Mouse (Mus musculus) liver, postnatal 0 days (tissue): ENCODE results near the gene Fmod. TPM values are rescaled to one million over a fixed set of nuclear protein-coding genes. Genes with fewer than 3 reads are reported as not detected.

ENCODE experiments used
- ATAC-seq: fragments of 200-750 bp; cut with Nextera tagmentation; 2 replicates; pipeline ENCODE4 v1.8.0; 2017; ENCODE audit warnings: mild to moderate bottlenecking, moderate library complexity
- DNase-seq: peaks from one replicate; pipeline ENCODE4 v3.0.0-alpha.2; 2016
- H3K27ac ChIP-seq: fragments of 300-500 bp; sonication (generic); 2 replicates; pipeline ENCODE4 v1.5.1; 2014; ENCODE audit warnings: antibody characterized with exemption, moderate library complexity, mild to moderate bottlenecking, low read depth
- H3K27me3 ChIP-seq: fragments of 300-500 bp; sonication (generic); 2 replicates; pipeline ENCODE4 v1.6.1; 2014; ENCODE audit warnings: low read length, control low read depth, mixed read lengths; ENCODE audit not compliant: insufficient read depth
- H3K36me3 ChIP-seq: fragments of 300-500 bp; sonication (generic); replicated peaks from 2 replicates; pipeline ENCODE4 v1.6.1; 2014; ENCODE audit warnings: mild to moderate bottlenecking, control low read depth, low read length, moderate library complexity, mixed read lengths; ENCODE audit not compliant: insufficient read depth
- H3K4me1 ChIP-seq: fragments of 300-500 bp; sonication (generic); 2 replicates; pipeline ENCODE4 v1.6.1; 2014; ENCODE audit warnings: antibody characterized with exemption, mild to moderate bottlenecking, control low read depth; ENCODE audit not compliant: insufficient read depth
- H3K4me2 ChIP-seq: fragments of 300-500 bp; sonication (generic); 2 replicates; pipeline ENCODE4 v1.6.1; 2014; ENCODE audit warnings: low read depth, mild to moderate bottlenecking, low read length, moderate library complexity, mixed read lengths
- H3K4me3 ChIP-seq: fragments of 300-500 bp; sonication (generic); 2 replicates; pipeline ENCODE4 v1.5.1; 2014; ENCODE audit warnings: low read depth, low read length
- H3K9ac ChIP-seq: fragments of 300-500 bp; sonication (generic); replicated peaks from 2 replicates; pipeline ENCODE4 v1.6.1; 2014; ENCODE audit warnings: mild to moderate bottlenecking, moderate library complexity
- H3K9me3 ChIP-seq: fragments of 300-500 bp; sonication (generic); 2 replicates; pipeline ENCODE4 v1.6.1; 2016; ENCODE audit warnings: mild to moderate bottlenecking, control low read depth, low read length, mixed read lengths
- CTCF ChIP-seq: sonication (generic); IDR thresholded peaks from 2 replicates; pipeline ENCODE4 v1.5.1; 2016; ENCODE audit warnings: antibody characterized with exemption, low read depth
- EP300 ChIP-seq: IDR thresholded peaks from 2 replicates; pipeline ENCODE4 v1.6.1; 2016; ENCODE audit warnings: antibody characterized with exemption, low read depth, mild to moderate bottlenecking
- WGBS: fragments of 180-500 bp; shearing (Covaris S2); extraction: QIAGEN DNeasy Blood & Tissue Kit; methylation state at CpG from one replicate; pipeline ENCODE4 v1.1.7; 2014; ENCODE audit not compliant: insufficient replicate concordance; 5-methylcytosine and 5-hydroxymethylcytosine counted together
- polyA plus RNA-seq: library from polyadenylated mRNA; unstranded; fragments of >200 nt; fragmentation: Nextera tagmentation; extraction: Ambion mirVana; gene quantifications from 2 replicates; pipeline ENCODE4 v1.2.1, GENCODE M21; 2015

Fmod gene
- polyA plus RNA-seq, 1 experiment from 2014 or later: 1.6 TPM

DNA sequence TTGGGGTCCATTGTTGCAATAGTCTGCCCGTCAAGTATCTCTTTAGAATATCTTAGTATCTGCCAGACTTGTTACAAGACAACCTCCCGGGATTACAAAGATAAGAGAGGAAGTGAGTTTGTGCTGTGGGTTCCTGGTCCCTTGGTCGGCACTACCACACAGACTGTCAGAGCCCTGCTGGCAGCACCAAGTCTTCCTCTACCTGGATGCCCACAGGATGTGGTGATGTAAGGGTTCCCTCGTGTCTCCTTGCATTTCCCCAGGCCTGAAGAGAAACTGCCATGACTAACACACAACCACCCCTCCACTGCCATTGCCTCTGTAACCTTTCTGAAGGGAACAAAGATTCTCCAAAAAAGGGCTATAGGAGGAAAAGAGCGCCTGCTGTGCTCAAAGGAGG lies 11.1 kb upstream of the Fmod start:
- no peak overlapping the region for H3K9ac ChIP-seq
- no peak overlapping the region for H3K4me2 ChIP-seq
- no peaks in the 10 kb centered on the region for H3K9me3 ChIP-seq
- no peak overlapping the region for H3K27ac ChIP-seq
- TF ChIP-seq EP300 (no peak), CTCF (no peak)
- H3K36me3 ChIP-seq: no peaks in the 10 kb centered on the region
- ATAC-seq (no peak), DNase-seq (no peak)
- H3K27me3 ChIP-seq: no peaks in the 10 kb centered on the region
- H3K4me1 ChIP-seq: no peaks in the 10 kb centered on the region
- H3K4me3 ChIP-seq: no peak overlapping the region
- 31% methylated on average over 5 of the region's 5 CpGs for WGBS

DNA sequence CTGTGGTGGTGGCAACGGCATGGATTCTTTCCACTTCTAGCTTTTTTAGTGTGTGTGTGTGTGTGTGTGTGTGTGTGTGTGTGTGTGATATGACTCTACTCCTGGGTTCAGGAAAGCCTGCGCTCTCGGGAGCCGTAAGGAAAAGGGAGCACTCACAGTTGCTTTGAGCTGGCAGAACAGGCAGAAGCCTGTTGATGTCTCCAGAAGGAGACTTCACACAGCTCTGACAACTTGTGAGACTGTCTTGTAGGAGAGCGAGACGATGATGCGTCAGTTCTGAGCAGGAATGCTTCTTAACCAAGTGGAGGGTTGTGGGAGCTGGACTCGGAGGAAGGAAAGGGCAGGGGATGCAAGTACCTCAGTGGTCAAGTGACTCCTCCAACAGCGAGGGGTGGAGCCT lies 10.3 kb upstream of the Fmod start:
- DNase-seq (no peak), ATAC-seq (no peak)
- no peak overlapping the region for H3K4me3 ChIP-seq

DNA sequence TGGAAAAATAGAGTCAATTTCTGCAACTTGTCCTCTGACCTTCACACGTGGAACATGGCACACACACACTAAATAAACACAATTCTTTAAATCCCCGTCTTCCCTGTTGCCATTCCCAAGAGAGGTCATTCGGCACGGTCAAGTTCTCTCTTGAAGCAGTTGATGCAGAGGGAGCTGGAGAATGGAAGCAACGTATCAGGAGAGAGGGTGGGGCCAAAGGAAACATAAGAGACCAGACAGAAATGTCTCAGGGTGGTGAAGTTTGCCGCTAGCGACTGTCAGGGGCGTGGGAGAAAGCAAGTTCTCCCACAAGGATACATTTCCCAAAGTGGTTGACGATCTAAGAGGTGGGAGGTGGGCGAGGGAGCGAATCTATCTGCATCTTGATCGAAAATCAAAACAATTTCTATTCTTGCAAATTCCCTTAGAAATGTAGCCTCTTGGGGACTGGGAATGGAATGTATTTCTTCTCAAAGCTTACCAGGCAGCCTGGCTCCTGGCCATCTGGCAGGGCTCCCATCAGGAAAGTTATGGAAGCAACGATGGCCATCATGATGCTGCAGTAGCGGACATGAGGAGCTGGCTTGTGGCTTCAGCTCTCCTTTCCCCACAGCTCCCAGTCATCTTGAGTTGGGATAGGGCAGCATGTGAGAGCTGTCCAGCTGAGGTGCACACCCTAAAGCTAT lies 8.8 kb upstream of the Fmod start:
- H3K9me3 ChIP-seq: no peaks in the 10 kb centered on the region
- ATAC-seq: no peak
- 80% methylated on average over 14 of the region's 14 CpGs for WGBS
- no peak overlapping the region for H3K27ac ChIP-seq
- H3K36me3 ChIP-seq: no peaks in the 10 kb centered on the region
- no peak overlapping the region for H3K4me2 ChIP-seq
- H3K9ac ChIP-seq: no peak overlapping the region
- no peaks in the 10 kb centered on the region for H3K27me3 ChIP-seq
- DNase-seq: no peak
- H3K4me3 ChIP-seq: no peak overlapping the region
- no peaks in the 10 kb centered on the region for H3K4me1 ChIP-seq
- TF ChIP-seq EP300: no peak
- no peak for TF ChIP-seq CTCF

More for the DNA sequence above, 10.3 kb upstream of the Fmod start:
- no peak overlapping the region for H3K4me2 ChIP-seq
- no peaks in the 10 kb centered on the region for H3K9me3 ChIP-seq
- TF ChIP-seq CTCF (no peak), EP300 (no peak)
- H3K4me1 ChIP-seq: no peaks in the 10 kb centered on the region
- H3K27ac ChIP-seq: no peak overlapping the region
- no peaks in the 10 kb centered on the region for H3K27me3 ChIP-seq
- no peaks in the 10 kb centered on the region for H3K36me3 ChIP-seq
- H3K9ac ChIP-seq: no peak overlapping the region
- WGBS: 79% methylated on average over 9 of the region's 9 CpGs

DNA sequence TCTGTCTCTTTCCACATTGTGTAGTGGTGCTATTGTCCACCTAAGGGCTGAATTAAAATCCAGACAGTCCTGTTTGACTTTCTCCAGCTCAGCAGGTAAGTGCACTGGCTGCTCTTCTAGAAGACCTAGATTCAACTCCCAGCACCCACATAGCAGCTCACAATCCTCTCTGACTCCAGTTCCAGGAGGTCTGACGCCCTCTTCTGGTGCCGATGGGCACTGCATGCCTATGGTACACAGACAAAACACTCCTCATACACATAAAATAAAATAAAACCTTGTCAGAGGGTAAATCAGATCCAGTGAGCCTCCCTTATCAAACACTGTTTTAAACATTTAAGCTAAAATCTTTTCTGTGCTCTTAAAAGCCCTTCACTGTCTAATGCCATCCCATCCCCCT lies 562 bp upstream of the Fmod start:
- Histone ChIP-seq H3K4me2 (no peak overlapping the region), H3K9me3 (no peaks in the 10 kb centered on the region), H3K27ac (no peak overlapping the region), H3K36me3 (no peaks in the 10 kb centered on the region), H3K4me3 (no peak overlapping the region), H3K9ac (no peak overlapping the region), H3K27me3 (no peaks in the 10 kb centered on the region), H3K4me1 (no peaks in the 10 kb centered on the region)
- DNase-seq (no peak), ATAC-seq (no peak)
- 58% methylated on average over 2 of the region's 2 CpGs for WGBS
- TF ChIP-seq EP300 (no peak), CTCF (peak; percentile 46)

DNA sequence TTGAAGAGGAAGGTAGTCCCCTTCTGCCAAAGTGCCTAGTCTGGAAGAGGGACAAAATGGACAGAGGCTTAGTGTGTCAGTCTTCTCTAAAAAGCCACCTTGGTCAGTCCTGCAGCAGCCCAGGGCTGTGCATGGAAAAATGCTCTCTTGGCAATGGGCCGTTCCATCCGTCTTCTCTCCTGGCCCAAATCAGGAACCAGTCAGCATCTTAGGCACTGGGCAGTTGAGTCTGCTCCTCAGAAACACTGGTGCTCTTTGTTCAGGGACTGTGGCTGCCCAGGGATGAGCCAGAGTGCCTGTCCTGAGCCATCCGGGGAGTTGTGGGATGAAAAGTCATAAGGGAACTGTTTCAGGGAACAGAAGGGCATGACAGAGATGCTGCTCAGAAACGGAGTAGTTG lies 1.3 kb downstream of the Fmod start:
- no peak for ATAC-seq
- TF ChIP-seq CTCF (no peak), EP300 (no peak)
- 76% methylated on average over 4 of the region's 4 CpGs for WGBS

DNA sequence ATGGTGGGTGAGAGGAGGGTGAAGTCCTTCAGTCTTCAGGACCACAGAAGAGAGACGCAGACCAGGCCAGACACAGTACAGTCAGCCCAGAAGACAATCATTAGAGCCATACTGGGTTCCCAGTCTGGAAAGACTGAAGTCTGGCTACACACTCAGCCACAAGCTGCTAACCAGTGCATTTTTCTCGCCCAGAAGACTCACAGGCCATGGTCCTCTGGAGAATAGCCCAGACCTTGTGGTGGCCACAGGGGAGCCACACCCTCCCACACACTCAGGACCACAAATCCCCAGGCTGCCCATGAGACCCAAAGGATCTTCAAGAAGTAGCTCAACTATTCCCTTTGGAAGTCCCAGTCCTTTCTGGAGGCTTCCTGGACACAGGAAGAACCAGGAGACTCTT lies 2.3 kb downstream of the Fmod start:
- Histone ChIP-seq H3K36me3 (no peaks in the 10 kb centered on the region), H3K27ac (no peak overlapping the region), H3K4me3 (no peak overlapping the region), H3K4me1 (no peaks in the 10 kb centered on the region), H3K4me2 (no peak overlapping the region), H3K27me3 (no peaks in the 10 kb centered on the region), H3K9ac (no peak overlapping the region), H3K9me3 (no peaks in the 10 kb centered on the region)
- ATAC-seq: no peak
- 82% methylated on average over 2 of the region's 2 CpGs for WGBS
- TF ChIP-seq EP300: no peak
- TF ChIP-seq CTCF: no peak
- no peak for DNase-seq

More for the DNA sequence above, 1.3 kb downstream of the Fmod start:
- no peaks in the 10 kb centered on the region for H3K9me3 ChIP-seq
- H3K27ac ChIP-seq: no peak overlapping the region
- H3K27me3 ChIP-seq: no peaks in the 10 kb centered on the region
- no peak overlapping the region for H3K4me2 ChIP-seq
- no peak for DNase-seq
- H3K4me1 ChIP-seq: no peaks in the 10 kb centered on the region
- no peak overlapping the region for H3K4me3 ChIP-seq
- H3K9ac ChIP-seq: no peak overlapping the region
- no peaks in the 10 kb centered on the region for H3K36me3 ChIP-seq

DNA sequence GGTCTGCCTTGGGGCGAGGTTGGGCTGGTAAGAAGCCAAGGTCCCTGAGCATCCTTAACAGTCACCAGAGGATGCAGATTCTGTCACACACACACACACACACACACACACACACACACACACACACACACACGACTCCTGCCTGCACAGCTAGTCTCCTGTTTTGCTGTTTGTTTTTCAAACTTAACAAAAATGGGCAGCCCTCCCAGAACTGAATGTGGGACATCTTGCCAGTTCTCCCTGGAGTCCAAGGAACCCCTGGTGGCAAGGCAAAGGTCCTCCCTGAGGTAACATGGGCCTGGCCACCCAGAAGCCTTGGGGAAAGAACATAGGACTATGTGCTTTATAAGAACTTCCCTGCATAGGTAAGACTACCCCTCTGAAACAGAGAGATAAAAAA lies 4.8 kb downstream of the Fmod start:
- H3K4me2 ChIP-seq: no peak overlapping the region
- no peaks in the 10 kb centered on the region for H3K4me1 ChIP-seq
- H3K27ac ChIP-seq: no peak overlapping the region
- H3K27me3 ChIP-seq: no peaks in the 10 kb centered on the region
- DNase-seq (no peak), ATAC-seq (no peak)
- no peak overlapping the region for H3K4me3 ChIP-seq
- WGBS: 44% methylated on average over 2 of the region's 2 CpGs
- H3K36me3 ChIP-seq: no peaks in the 10 kb centered on the region
- no peaks in the 10 kb centered on the region for H3K9me3 ChIP-seq
- no peak overlapping the region for H3K9ac ChIP-seq
- no peak for TF ChIP-seq CTCF
